Mouse (Mus musculus): Measurements from ENCODE around the gene Cdc73. TPM values are rescaled to one million over a fixed set of nuclear protein-coding genes. Genes with fewer than 3 reads are reported as not detected.

The Cdc73 gene
- polyA plus RNA-seq, 1 experiment from 2014 or later, result 33.7 TPM

GRCm38 (mm10) chr1:143631337-143631736, 71.4 kb downstream of the Cdc73 start:
- Histone ChIP-seq H3K4me3 (replicated peaks) (no peak overlapping the region), H3K4me1 (replicated peaks) (no peaks in the 10 kb centered on the region), H3K27me3 (no peaks in the 10 kb centered on the region), H3K4me2 (no peak overlapping the region), H3K9ac (replicated peaks) (no peak overlapping the region), H3K9me3 (no peaks in the 10 kb centered on the region), H3K27ac (no peak overlapping the region), H3K36me3 (peaks cover 10% of the 10 kb centered on the region)
- WGBS, result 57% methylated on average over 7 of the region's 7 CpGs
- ATAC-seq (ENCODE audit: insufficient number of reproducible peaks, insufficient read depth, low FRiP score, low TSS enrichment, low read depth), result no peak

DNA sequence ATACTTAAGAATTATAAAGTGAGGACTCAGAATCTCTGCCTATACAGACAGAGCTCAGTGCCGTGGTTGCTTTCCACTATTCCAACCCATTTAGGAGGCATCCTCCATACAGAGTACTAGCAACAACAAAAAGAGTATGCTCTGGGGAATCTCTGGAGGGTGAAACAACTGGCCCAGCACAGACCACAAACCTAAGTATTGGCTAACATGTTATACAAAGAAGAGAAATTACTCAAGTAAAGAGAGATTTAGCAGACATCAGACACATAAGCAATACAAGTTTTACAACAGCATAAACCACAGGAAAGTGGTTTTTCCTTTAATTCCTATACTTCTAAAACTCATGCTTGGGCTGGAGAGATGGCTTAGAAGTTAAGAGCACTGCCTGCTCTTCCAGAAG, 80.1 kb downstream of the Cdc73 start:
- Histone ChIP-seq H3K4me1 (replicated peaks) (no peaks in the 10 kb centered on the region), H3K27me3 (no peaks in the 10 kb centered on the region), H3K4me3 (replicated peaks) (no peak overlapping the region), H3K9me3 (no peaks in the 10 kb centered on the region), H3K9ac (replicated peaks) (no peak overlapping the region), H3K27ac (no peak overlapping the region), H3K4me2 (no peak overlapping the region), H3K36me3 (peaks cover 41% of the 10 kb centered on the region)
- 97% methylated on average over 1 of the region's 1 CpGs for WGBS
- ATAC-seq (ENCODE audit: insufficient number of reproducible peaks, insufficient read depth, low FRiP score, low TSS enrichment, low read depth), result no peak

DNA sequence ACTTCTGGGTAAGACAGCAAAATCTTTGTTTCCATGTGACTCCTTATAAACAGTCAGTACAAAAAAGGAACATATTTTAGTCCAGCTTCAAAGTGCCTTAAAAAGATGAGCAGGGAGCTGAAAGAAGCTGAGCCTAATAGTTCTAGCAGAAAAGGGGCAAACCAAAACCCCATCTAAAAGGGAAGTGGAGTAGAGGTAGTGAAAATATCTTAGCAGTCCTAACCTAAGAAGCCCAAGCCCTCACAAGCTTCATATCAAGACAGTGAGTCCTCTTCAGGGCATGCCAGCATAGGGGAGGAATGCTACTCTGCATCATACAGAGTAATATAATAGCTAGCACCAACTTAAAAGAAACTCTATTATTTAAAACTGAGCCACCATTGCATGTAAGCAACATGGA, 80.8 kb downstream of the Cdc73 start:
- no peak for ATAC-seq (ENCODE audit: insufficient number of reproducible peaks, insufficient read depth, low FRiP score, low TSS enrichment, low read depth)
- Histone ChIP-seq H3K9ac (replicated peaks) (no peak overlapping the region), H3K4me3 (replicated peaks) (no peak overlapping the region), H3K4me2 (no peak overlapping the region), H3K4me1 (replicated peaks) (no peaks in the 10 kb centered on the region), H3K27me3 (no peaks in the 10 kb centered on the region), H3K27ac (no peak overlapping the region), H3K36me3 (peaks cover 40% of the 10 kb centered on the region), H3K9me3 (no peaks in the 10 kb centered on the region)

- WGBS, result 22% methylated on average over 2 of the region's 2 CpGs
- H3K36me3 ChIP-seq, result peaks cover 29% of the 10 kb centered on the region
- no peaks in the 10 kb centered on the region for H3K9me3 ChIP-seq
- no peak overlapping the region for H3K4me3 ChIP-seq (replicated peaks)
- no peak overlapping the region for H3K27ac ChIP-seq
- no peak overlapping the region for H3K9ac ChIP-seq (replicated peaks)
- H3K27me3 ChIP-seq, result no peaks in the 10 kb centered on the region
- no peak for ATAC-seq (ENCODE audit: insufficient number of reproducible peaks, insufficient read depth, low FRiP score, low TSS enrichment, low read depth)
- H3K4me1 ChIP-seq (replicated peaks), result no peaks in the 10 kb centered on the region
- no peak overlapping the region for H3K4me2 ChIP-seq
These were observed 82.9 kb downstream of the Cdc73 start for GRCm38 (mm10) chr1:143619760-143620159.

- no peak for ATAC-seq (ENCODE audit: insufficient number of reproducible peaks, insufficient read depth, low FRiP score, low TSS enrichment, low read depth)
- no peak overlapping the region for H3K4me2 ChIP-seq
- H3K9ac ChIP-seq (replicated peaks), result no peak overlapping the region
- no peaks in the 10 kb centered on the region for H3K4me1 ChIP-seq (replicated peaks)
- no peak overlapping the region for H3K4me3 ChIP-seq (replicated peaks)
- peaks cover 31% of the 10 kb centered on the region for H3K36me3 ChIP-seq
- H3K9me3 ChIP-seq, result no peaks in the 10 kb centered on the region
- H3K27ac ChIP-seq, result no peak overlapping the region
- H3K27me3 ChIP-seq, result no peaks in the 10 kb centered on the region
- WGBS, result 98% methylated on average over 2 of the region's 2 CpGs
These were observed 89.8 kb downstream of the Cdc73 start for GRCm38 (mm10) chr1:143612901-143613300.

DNA sequence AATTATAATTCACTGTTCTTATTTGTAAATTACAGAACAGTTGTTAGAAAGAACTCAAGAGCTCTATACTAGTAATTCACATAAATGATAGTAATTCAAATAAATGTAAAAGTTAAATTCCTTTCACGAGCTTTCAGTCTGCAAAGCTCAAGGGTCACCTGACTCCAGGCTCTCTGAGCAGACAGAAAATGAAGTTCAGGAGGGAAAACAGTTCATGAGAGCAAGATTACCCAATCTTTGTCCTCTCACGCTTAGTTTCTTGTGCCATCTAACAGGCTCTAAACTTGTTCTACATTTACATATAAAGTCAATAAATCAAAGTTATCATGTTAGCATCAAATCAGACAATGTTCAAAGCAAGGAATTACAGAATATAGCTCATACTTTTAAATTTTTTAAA, 93.8 kb downstream of the Cdc73 start:
- H3K27me3 ChIP-seq, result no peaks in the 10 kb centered on the region
- H3K9me3 ChIP-seq, result no peaks in the 10 kb centered on the region
- H3K36me3 ChIP-seq, result peaks cover 17% of the 10 kb centered on the region
- 74% methylated on average over 2 of the region's 2 CpGs for WGBS
- no peak overlapping the region for H3K4me2 ChIP-seq
- H3K9ac ChIP-seq (replicated peaks), result no peak overlapping the region
- H3K4me1 ChIP-seq (replicated peaks), result no peaks in the 10 kb centered on the region
- H3K4me3 ChIP-seq (replicated peaks), result no peak overlapping the region
- no peak for ATAC-seq (ENCODE audit: insufficient number of reproducible peaks, insufficient read depth, low FRiP score, low TSS enrichment, low read depth)
- no peak overlapping the region for H3K27ac ChIP-seq

- no peak overlapping the region for H3K27ac ChIP-seq
- H3K4me1 ChIP-seq (replicated peaks), result no peaks in the 10 kb centered on the region
- H3K36me3 ChIP-seq, result no peaks in the 10 kb centered on the region
- no peak overlapping the region for H3K4me2 ChIP-seq
- H3K27me3 ChIP-seq, result no peaks in the 10 kb centered on the region
- no peaks in the 10 kb centered on the region for H3K9me3 ChIP-seq
- H3K9ac ChIP-seq (replicated peaks), result no peak overlapping the region
- 87% methylated on average over 2 of the region's 2 CpGs for WGBS
- H3K4me3 ChIP-seq (replicated peaks), result no peak overlapping the region
- ATAC-seq (ENCODE audit: insufficient number of reproducible peaks, insufficient read depth, low FRiP score, low TSS enrichment, low read depth), result no peak
These were observed 105.8 kb downstream of the Cdc73 start for GRCm38 (mm10) chr1:143596864-143597263.

- no peak overlapping the region for H3K27ac ChIP-seq
- WGBS, result 87% methylated on average over 10 of the region's 10 CpGs
- no peak overlapping the region for H3K4me2 ChIP-seq
- ATAC-seq (ENCODE audit: insufficient number of reproducible peaks, insufficient read depth, low FRiP score, low TSS enrichment, low read depth), result no peak
- H3K9me3 ChIP-seq, result no peaks in the 10 kb centered on the region
- H3K9ac ChIP-seq (replicated peaks), result no peak overlapping the region
- no peaks in the 10 kb centered on the region for H3K36me3 ChIP-seq
- no peak overlapping the region for H3K4me3 ChIP-seq (replicated peaks)
- H3K4me1 ChIP-seq (replicated peaks), result no peaks in the 10 kb centered on the region
- H3K27me3 ChIP-seq, result no peaks in the 10 kb centered on the region
These were observed 125.7 kb downstream of the Cdc73 start for GRCm38 (mm10) chr1:143576824-143577543.

GRCm38 (mm10) chr1:143558235-143558634, 144.5 kb downstream of the Cdc73 start:
- H3K9me3 ChIP-seq, result no peaks in the 10 kb centered on the region
- H3K36me3 ChIP-seq, result no peaks in the 10 kb centered on the region
- no peak overlapping the region for H3K4me3 ChIP-seq (replicated peaks)
- no peaks in the 10 kb centered on the region for H3K27me3 ChIP-seq
- 80% methylated on average over 1 of the region's 1 CpGs for WGBS
- no peak overlapping the region for H3K9ac ChIP-seq (replicated peaks)
- no peak overlapping the region for H3K4me2 ChIP-seq
- no peaks in the 10 kb centered on the region for H3K4me1 ChIP-seq (replicated peaks)
- H3K27ac ChIP-seq, result no peak overlapping the region
- no peak for ATAC-seq (ENCODE audit: insufficient number of reproducible peaks, insufficient read depth, low FRiP score, low TSS enrichment, low read depth)

GRCm38 (mm10) chr1:143555533-143555932, 147.2 kb downstream of the Cdc73 start:
- WGBS, result 7% methylated on average over 1 of the region's 1 CpGs

DNA sequence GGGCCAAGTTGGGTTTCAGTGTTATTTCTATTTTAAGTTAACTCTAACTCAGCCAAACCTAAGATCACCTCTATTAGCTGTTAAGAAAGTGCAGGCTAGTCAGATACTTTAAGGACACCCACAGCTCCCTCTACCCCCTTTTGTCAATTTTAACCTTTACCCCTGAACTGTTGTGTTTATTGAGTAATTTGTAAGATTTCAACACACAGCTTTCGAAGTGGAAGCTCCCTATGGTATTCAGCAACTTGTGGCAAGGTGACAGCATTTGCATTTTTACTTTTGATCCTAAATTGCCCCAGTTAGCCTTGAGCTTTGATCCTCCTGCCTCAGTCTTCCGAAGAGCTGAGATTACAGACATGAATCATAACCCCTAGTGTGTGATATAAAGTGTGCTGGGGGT, 148.1 kb downstream of the Cdc73 start:
- no peaks in the 10 kb centered on the region for H3K9me3 ChIP-seq
- H3K9ac ChIP-seq (replicated peaks), result no peak overlapping the region
- no peak overlapping the region for H3K27ac ChIP-seq
- no peak for ATAC-seq (ENCODE audit: insufficient number of reproducible peaks, insufficient read depth, low FRiP score, low TSS enrichment, low read depth)
- WGBS, result 24% methylated on average over 2 of the region's 2 CpGs
- no peak overlapping the region for H3K4me2 ChIP-seq
- no peak overlapping the region for H3K4me3 ChIP-seq (replicated peaks)
- H3K27me3 ChIP-seq, result no peaks in the 10 kb centered on the region
- H3K4me1 ChIP-seq (replicated peaks), result no peaks in the 10 kb centered on the region
- no peaks in the 10 kb centered on the region for H3K36me3 ChIP-seq

More at GRCm38 (mm10) chr1:143555533-143555932, 147.2 kb downstream of the Cdc73 start:
- Histone ChIP-seq H3K27ac (no peak overlapping the region), H3K4me1 (replicated peaks) (no peaks in the 10 kb centered on the region), H3K9ac (replicated peaks) (no peak overlapping the region), H3K4me2 (no peak overlapping the region), H3K27me3 (no peaks in the 10 kb centered on the region), H3K4me3 (replicated peaks) (no peak overlapping the region), H3K9me3 (no peaks in the 10 kb centered on the region), H3K36me3 (no peaks in the 10 kb centered on the region)
- ATAC-seq (ENCODE audit: insufficient number of reproducible peaks, insufficient read depth, low FRiP score, low TSS enrichment, low read depth), result no peak
